Mouse (Mus musculus) thymus, adult 2 months (tissue): ENCODE results near the gene Xpo4.

ENCODE experiments used
- CTCF ChIP-seq: fragments of 200-500 bp; IDR thresholded peaks from 2 replicates; pipeline ENCODE4 v1.5.1; 2012; ENCODE audit warnings: mild to moderate bottlenecking, control low read depth, low read length, moderate library complexity, borderline replicate concordance; ENCODE audit not compliant: control insufficient read depth, poor library complexity, insufficient read depth; ENCODE audit errors: extremely low read depth
- POLR2A ChIP-seq: fragments of 200-500 bp; IDR thresholded peaks from 2 replicates; pipeline ENCODE4 v1.6.1; 2012; ENCODE audit warnings: mild to moderate bottlenecking, low read length, control low read depth, moderate library complexity; ENCODE audit not compliant: control insufficient read depth, poor library complexity, insufficient read depth; ENCODE audit errors: extremely low read depth

DNA sequence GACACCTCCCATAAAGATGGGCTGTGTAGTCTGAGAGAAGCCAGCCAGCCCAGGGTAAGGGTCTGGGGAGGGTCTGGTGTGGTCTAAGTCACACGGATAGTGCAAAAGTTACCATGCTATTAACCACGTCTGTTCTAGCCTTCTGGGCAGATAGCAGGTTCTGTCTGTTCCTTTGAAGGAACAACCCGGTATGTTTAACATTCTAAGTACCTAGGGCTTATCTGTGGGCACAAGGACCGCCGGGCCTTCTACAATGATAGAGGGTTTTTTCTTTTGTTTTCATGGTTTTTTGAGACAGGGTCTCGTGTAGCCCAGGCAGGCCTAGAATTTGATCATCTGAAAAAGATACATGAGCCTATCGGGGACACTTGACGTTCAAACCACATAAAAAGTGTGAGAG is 119.1 kb downstream of the Xpo4 start:
- no peak for TF ChIP-seq CTCF
- no peak for TF ChIP-seq POLR2A
